Mouse (Mus musculus): ENCODE measurements around the gene Zcwpw1. TPM values are rescaled to one million over a fixed set of nuclear protein-coding genes. Genes with fewer than 3 reads are reported as not detected.
"Not testable (repeated sequence)": the region's sequence is repeated elsewhere in the genome, so short reads cannot be mapped to it uniquely, and the experiment has no call there.

Gene Zcwpw1
- polyA plus RNA-seq, 1 experiment, result 0.39 TPM

- no peaks in the 10 kb centered on the region for H3K4me1 ChIP-seq (ENCODE audit: control insufficient read depth, insufficient read depth, insufficient read length, low read length)
- no peak overlapping the region for H3K4me3 ChIP-seq (ENCODE audit: low read depth, low read length)
- no peaks in the 10 kb centered on the region for H3K36me3 ChIP-seq (ENCODE audit: control insufficient read depth, insufficient read depth, low read length)
- TF ChIP-seq CTCF (IDR thresholded peaks at IDR 0.05; ENCODE audit: extremely low read depth, insufficient read length, insufficient replicate concordance, low read depth, low read length) (no peak), POLR2A (IDR thresholded peaks at IDR 0.05; ENCODE audit: low read depth, low read length) (no peak)
- H3K27ac ChIP-seq (ENCODE audit: insufficient read depth, low read depth, low read length), result no peak overlapping the region
- 79% methylated on average over 3 of the region's 3 CpGs for WGBS
- H3K27me3 ChIP-seq (ENCODE audit: control insufficient read depth, insufficient read depth, low read length), result no peaks in the 10 kb centered on the region
These were observed 37.4 kb downstream of the Zcwpw1 start for GRCm38 (mm10) chr5:137825030-137825429.

- TF ChIP-seq POLR2A (IDR thresholded peaks at IDR 0.05; ENCODE audit: low read depth, low read length) (no peak), CTCF (IDR thresholded peaks at IDR 0.05; ENCODE audit: extremely low read depth, insufficient read length, insufficient replicate concordance, low read depth, low read length) (no peak)
- Histone ChIP-seq H3K27me3 (ENCODE audit: control insufficient read depth, insufficient read depth, low read length) (no peaks in the 10 kb centered on the region), H3K4me3 (ENCODE audit: low read depth, low read length) (no peak overlapping the region), H3K4me1 (ENCODE audit: control insufficient read depth, insufficient read depth, insufficient read length, low read length) (no peaks in the 10 kb centered on the region), H3K36me3 (ENCODE audit: control insufficient read depth, insufficient read depth, low read length) (no peaks in the 10 kb centered on the region), H3K27ac (ENCODE audit: insufficient read depth, low read depth, low read length) (no peak overlapping the region)
- 52% methylated on average over 2 of the region's 2 CpGs for WGBS
These were observed 38.4 kb downstream of the Zcwpw1 start for GRCm38 (mm10) chr5:137825971-137826370.

- TF ChIP-seq POLR2A (IDR thresholded peaks at IDR 0.05; ENCODE audit: low read depth, low read length) (no peak), CTCF (IDR thresholded peaks at IDR 0.05; ENCODE audit: extremely low read depth, insufficient read length, insufficient replicate concordance, low read depth, low read length) (no peak)
- Histone ChIP-seq H3K27ac (ENCODE audit: insufficient read depth, low read depth, low read length) (no peak overlapping the region), H3K36me3 (ENCODE audit: control insufficient read depth, insufficient read depth, low read length) (no peaks in the 10 kb centered on the region), H3K27me3 (ENCODE audit: control insufficient read depth, insufficient read depth, low read length) (no peaks in the 10 kb centered on the region), H3K4me1 (ENCODE audit: control insufficient read depth, insufficient read depth, insufficient read length, low read length) (no peaks in the 10 kb centered on the region), H3K4me3 (ENCODE audit: low read depth, low read length) (no peak overlapping the region)
- WGBS, result 46% methylated on average over 7 of the region's 7 CpGs
These were observed 38.8 kb downstream of the Zcwpw1 start for GRCm38 (mm10) chr5:137826421-137826820.

- Histone ChIP-seq H3K27me3 (ENCODE audit: control insufficient read depth, insufficient read depth, low read length) (no peaks in the 10 kb centered on the region), H3K4me1 (ENCODE audit: control insufficient read depth, insufficient read depth, insufficient read length, low read length) (no peaks in the 10 kb centered on the region), H3K36me3 (ENCODE audit: control insufficient read depth, insufficient read depth, low read length) (no peaks in the 10 kb centered on the region), H3K4me3 (ENCODE audit: low read depth, low read length) (no peak overlapping the region), H3K27ac (ENCODE audit: insufficient read depth, low read depth, low read length) (no peak overlapping the region; the same call in 1 of the 2 replicates)
- 75% methylated on average over 6 of the region's 6 CpGs for WGBS
- TF ChIP-seq CTCF (IDR thresholded peaks at IDR 0.05; ENCODE audit: extremely low read depth, insufficient read length, insufficient replicate concordance, low read depth, low read length), result no peak
- TF ChIP-seq POLR2A (IDR thresholded peaks at IDR 0.05; ENCODE audit: low read depth, low read length), result no peak
These were observed 41.1 kb downstream of the Zcwpw1 start for GRCm38 (mm10) chr5:137828694-137829093.

- Histone ChIP-seq H3K4me3 (ENCODE audit: low read depth, low read length) (no peak overlapping the region), H3K4me1 (ENCODE audit: control insufficient read depth, insufficient read depth, insufficient read length, low read length) (no peaks in the 10 kb centered on the region), H3K36me3 (ENCODE audit: control insufficient read depth, insufficient read depth, low read length) (no peaks in the 10 kb centered on the region), H3K27ac (ENCODE audit: insufficient read depth, low read depth, low read length) (no peak overlapping the region), H3K27me3 (ENCODE audit: control insufficient read depth, insufficient read depth, low read length) (no peaks in the 10 kb centered on the region)
- TF ChIP-seq POLR2A (IDR thresholded peaks at IDR 0.05; ENCODE audit: low read depth, low read length) (no peak), CTCF (IDR thresholded peaks at IDR 0.05; ENCODE audit: extremely low read depth, insufficient read length, insufficient replicate concordance, low read depth, low read length) (no peak)
- WGBS, result 75% methylated on average over 7 of the region's 7 CpGs
These were observed 42.6 kb downstream of the Zcwpw1 start for GRCm38 (mm10) chr5:137830238-137830637.

GRCm38 (mm10) chr5:137831106-137831505, 43.5 kb downstream of the Zcwpw1 start:
- 84% methylated on average over 4 of the region's 4 CpGs for WGBS
- H3K36me3 ChIP-seq (ENCODE audit: control insufficient read depth, insufficient read depth, low read length), result no peaks in the 10 kb centered on the region
- H3K4me1 ChIP-seq (ENCODE audit: control insufficient read depth, insufficient read depth, insufficient read length, low read length), result no peaks in the 10 kb centered on the region
- no peak overlapping the region for H3K27ac ChIP-seq (ENCODE audit: insufficient read depth, low read depth, low read length)
- H3K4me3 ChIP-seq (ENCODE audit: low read depth, low read length), result no peak overlapping the region
- H3K27me3 ChIP-seq (ENCODE audit: control insufficient read depth, insufficient read depth, low read length), result no peaks in the 10 kb centered on the region
- TF ChIP-seq CTCF (IDR thresholded peaks at IDR 0.05; ENCODE audit: extremely low read depth, insufficient read length, insufficient replicate concordance, low read depth, low read length) (no peak), POLR2A (IDR thresholded peaks at IDR 0.05; ENCODE audit: low read depth, low read length) (no peak)

- H3K27me3 ChIP-seq (ENCODE audit: control insufficient read depth, insufficient read depth, low read length), result no peaks in the 10 kb centered on the region
- H3K27ac ChIP-seq (ENCODE audit: insufficient read depth, low read depth, low read length), result no peak overlapping the region
- TF ChIP-seq CTCF (IDR thresholded peaks at IDR 0.05; ENCODE audit: extremely low read depth, insufficient read length, insufficient replicate concordance, low read depth, low read length) (no peak), POLR2A (IDR thresholded peaks at IDR 0.05; ENCODE audit: low read depth, low read length) (no peak)
- no peaks in the 10 kb centered on the region for H3K36me3 ChIP-seq (ENCODE audit: control insufficient read depth, insufficient read depth, low read length)
- 71% methylated on average over 6 of the region's 6 CpGs for WGBS
- no peaks in the 10 kb centered on the region for H3K4me1 ChIP-seq (ENCODE audit: control insufficient read depth, insufficient read depth, insufficient read length, low read length)
- H3K4me3 ChIP-seq (ENCODE audit: low read depth, low read length), result no peak overlapping the region
These were observed 43.9 kb downstream of the Zcwpw1 start for GRCm38 (mm10) chr5:137831506-137831905.

GRCm38 (mm10) chr5:137833500-137833899, 45.9 kb downstream of the Zcwpw1 start:
- Histone ChIP-seq H3K4me3 (ENCODE audit: low read depth, low read length) (no peak overlapping the region), H3K4me1 (ENCODE audit: control insufficient read depth, insufficient read depth, insufficient read length, low read length) (no peaks in the 10 kb centered on the region), H3K27ac (ENCODE audit: insufficient read depth, low read depth, low read length) (no peak overlapping the region), H3K27me3 (ENCODE audit: control insufficient read depth, insufficient read depth, low read length) (no peaks in the 10 kb centered on the region), H3K36me3 (ENCODE audit: control insufficient read depth, insufficient read depth, low read length) (no peaks in the 10 kb centered on the region)
- 55% methylated on average over 4 of the region's 4 CpGs for WGBS
- no peak for TF ChIP-seq POLR2A (IDR thresholded peaks at IDR 0.05; ENCODE audit: low read depth, low read length)

GRCm38 (mm10) chr5:137835966-137836520, 48.4 kb downstream of the Zcwpw1 start, which contains the start of gene Pilra:
TSS of gene Pilra (minus strand) at chr5:137836281.
- not testable (repeated sequence) for H3K4me1 ChIP-seq (ENCODE audit: control insufficient read depth, insufficient read depth, insufficient read length, low read length); H3K36me3 ChIP-seq (ENCODE audit: control insufficient read depth, insufficient read depth, low read length); H3K27me3 ChIP-seq (ENCODE audit: control insufficient read depth, insufficient read depth, low read length); H3K27ac ChIP-seq (ENCODE audit: insufficient read depth, low read depth, low read length)
- peak within 1 kb of the TSS; percentile 42 for H3K4me3 ChIP-seq (ENCODE audit: low read depth, low read length)
- WGBS, result 56% methylated on average over 2 of the region's 2 CpGs
